Mouse (Mus musculus): Measurements from ENCODE around the gene Upb1. TPM values are rescaled to one million over a fixed set of nuclear protein-coding genes. Genes with fewer than 3 reads are reported as not detected.
A peak's percentile ranks its signal among the peaks of the same experiment; 100 is the strongest.
"Not testable (repeated sequence)": the region's sequence is repeated elsewhere in the genome, so short reads cannot be mapped to it uniquely, and the experiment has no call there.

The Upb1 gene
- polyA plus RNA-seq, 1 experiment from 2014 or later: 0.59 TPM

GRCm38 (mm10) chr10:75465781-75466550, 65.1 kb downstream of the Upb1 start:
- Histone ChIP-seq H3K9ac (no peak overlapping the region), H3K9me3 (no peaks in the 10 kb centered on the region), H3K27me3 (no peaks in the 10 kb centered on the region), H3K27ac (peak overlapping the region; percentile 78), H3K4me1 (peaks cover 9% of the 10 kb centered on the region), H3K4me2 (no peak overlapping the region), H3K4me3 (no peak overlapping the region), H3K36me3 (no peaks in the 10 kb centered on the region)
- 23% methylated on average over 6 of the region's 6 CpGs for WGBS
- peak; percentile 77; the same call in 1 of the 2 replicates for ATAC-seq (ENCODE audit: insufficient number of reproducible peaks, low FRiP score, low TSS enrichment, low read depth)

GRCm38 (mm10) chr10:75473411-75473810, 72.5 kb downstream of the Upb1 start:
- no peaks in the 10 kb centered on the region for H3K36me3 ChIP-seq
- no peaks in the 10 kb centered on the region for H3K27me3 ChIP-seq
- WGBS: 66% methylated on average over 8 of the region's 8 CpGs
- no peaks in the 10 kb centered on the region for H3K9me3 ChIP-seq
- H3K4me2 ChIP-seq: no peak overlapping the region
- H3K27ac ChIP-seq: no peak overlapping the region
- no peak overlapping the region for H3K9ac ChIP-seq
- H3K4me1 ChIP-seq: peaks cover 7% of the 10 kb centered on the region; the same call in 1 of the 2 replicates
- no peak overlapping the region for H3K4me3 ChIP-seq
- ATAC-seq (ENCODE audit: insufficient number of reproducible peaks, low FRiP score, low TSS enrichment, low read depth): no peak

GRCm38 (mm10) chr10:75474571-75474970, 73.7 kb downstream of the Upb1 start:
- no peak for ATAC-seq (ENCODE audit: insufficient number of reproducible peaks, low FRiP score, low TSS enrichment, low read depth)
- WGBS: 29% methylated on average over 5 of the region's 5 CpGs
- Histone ChIP-seq H3K9me3 (no peaks in the 10 kb centered on the region), H3K4me3 (no peak overlapping the region), H3K27ac (no peak overlapping the region), H3K4me1 (peaks cover 7% of the 10 kb centered on the region; the same call in 1 of the 2 replicates), H3K4me2 (no peak overlapping the region), H3K9ac (no peak overlapping the region), H3K36me3 (no peaks in the 10 kb centered on the region), H3K27me3 (no peaks in the 10 kb centered on the region)

GRCm38 (mm10) chr10:75475139-75475850, 74.4 kb downstream of the Upb1 start:
- not testable (repeated sequence) for H3K4me1 ChIP-seq; H3K27ac ChIP-seq; H3K9me3 ChIP-seq; H3K4me2 ChIP-seq; H3K9ac ChIP-seq; H3K4me3 ChIP-seq; H3K36me3 ChIP-seq; ATAC-seq (ENCODE audit: insufficient number of reproducible peaks, low FRiP score, low TSS enrichment, low read depth); H3K27me3 ChIP-seq
- WGBS: 45% methylated on average over 5 of the region's 6 CpGs

GRCm38 (mm10) chr10:75477034-75477433, 76.1 kb downstream of the Upb1 start:
- no peaks in the 10 kb centered on the region for H3K36me3 ChIP-seq
- H3K9ac ChIP-seq: no peak overlapping the region
- no peak overlapping the region for H3K4me2 ChIP-seq
- H3K4me3 ChIP-seq: no peak overlapping the region
- no peaks in the 10 kb centered on the region for H3K9me3 ChIP-seq
- ATAC-seq (ENCODE audit: insufficient number of reproducible peaks, low FRiP score, low TSS enrichment, low read depth): no peak
- H3K27ac ChIP-seq: no peak overlapping the region
- H3K27me3 ChIP-seq: no peaks in the 10 kb centered on the region
- WGBS: 65% methylated on average over 9 of the region's 9 CpGs
- peaks cover 7% of the 10 kb centered on the region; the same call in 1 of the 2 replicates for H3K4me1 ChIP-seq

GRCm38 (mm10) chr10:75479955-75480354, 79.0 kb downstream of the Upb1 start:
- Histone ChIP-seq H3K36me3 (no peaks in the 10 kb centered on the region), H3K4me2 (no peak overlapping the region), H3K27ac (no peak overlapping the region), H3K4me1 (peaks cover 3% of the 10 kb centered on the region; the same call in 1 of the 2 replicates), H3K9me3 (no peaks in the 10 kb centered on the region), H3K9ac (no peak overlapping the region), H3K4me3 (no peak overlapping the region), H3K27me3 (no peaks in the 10 kb centered on the region)
- 82% methylated on average over 2 of the region's 2 CpGs for WGBS
- ATAC-seq (ENCODE audit: insufficient number of reproducible peaks, low FRiP score, low TSS enrichment, low read depth): no peak

GRCm38 (mm10) chr10:75481703-75482102, 80.8 kb downstream of the Upb1 start:
- no peaks in the 10 kb centered on the region for H3K9me3 ChIP-seq
- no peak overlapping the region for H3K4me2 ChIP-seq
- H3K36me3 ChIP-seq: no peaks in the 10 kb centered on the region
- ATAC-seq (ENCODE audit: insufficient number of reproducible peaks, low FRiP score, low TSS enrichment, low read depth): no peak
- WGBS: 76% methylated on average over 4 of the region's 4 CpGs
- H3K9ac ChIP-seq: no peak overlapping the region
- no peaks in the 10 kb centered on the region for H3K27me3 ChIP-seq
- H3K4me1 ChIP-seq: 0 out of 2 replicates have a peak, but pooled peaks cover 3% of the 10 kb centered on the region
- no peak overlapping the region for H3K4me3 ChIP-seq
- no peak overlapping the region for H3K27ac ChIP-seq

- ATAC-seq (ENCODE audit: insufficient number of reproducible peaks, low FRiP score, low TSS enrichment, low read depth): no peak
- H3K36me3 ChIP-seq: no peaks in the 10 kb centered on the region
- H3K9me3 ChIP-seq: no peaks in the 10 kb centered on the region
- 80% methylated on average over 5 of the region's 5 CpGs for WGBS
- H3K4me2 ChIP-seq: no peak overlapping the region
- H3K4me3 ChIP-seq: no peak overlapping the region
- H3K9ac ChIP-seq: no peak overlapping the region
- H3K27me3 ChIP-seq: no peaks in the 10 kb centered on the region
- 0 out of 2 replicates have a peak, but pooled peaks cover under 1% of the 10 kb centered on the region for H3K4me1 ChIP-seq
- no peak overlapping the region for H3K27ac ChIP-seq
Observed at GRCm38 (mm10) chr10:75482271-75482670, 81.4 kb downstream of the Upb1 start.

GRCm38 (mm10) chr10:75482919-75483483, 82.1 kb downstream of the Upb1 start:
- Histone ChIP-seq H3K27me3 (no peaks in the 10 kb centered on the region), H3K4me1 (no peaks in the 10 kb centered on the region), H3K27ac (no peak overlapping the region), H3K36me3 (no peaks in the 10 kb centered on the region), H3K9me3 (no peaks in the 10 kb centered on the region), H3K4me2 (no peak overlapping the region), H3K9ac (no peak overlapping the region), H3K4me3 (no peak overlapping the region)
- WGBS: 61% methylated on average over 11 of the region's 11 CpGs
- no peak for ATAC-seq (ENCODE audit: insufficient number of reproducible peaks, low FRiP score, low TSS enrichment, low read depth)

- no peak overlapping the region for H3K9ac ChIP-seq
- no peaks in the 10 kb centered on the region for H3K27me3 ChIP-seq
- no peak overlapping the region for H3K4me3 ChIP-seq
- H3K9me3 ChIP-seq: no peaks in the 10 kb centered on the region
- ATAC-seq (ENCODE audit: insufficient number of reproducible peaks, low FRiP score, low TSS enrichment, low read depth): no peak
- no peak overlapping the region for H3K27ac ChIP-seq
- no peaks in the 10 kb centered on the region for H3K36me3 ChIP-seq
- H3K4me2 ChIP-seq: no peak overlapping the region
- H3K4me1 ChIP-seq: no peaks in the 10 kb centered on the region
- 88% methylated on average over 6 of the region's 6 CpGs for WGBS
Observed at GRCm38 (mm10) chr10:75484066-75484465, 83.2 kb downstream of the Upb1 start.

- no peak for ATAC-seq (ENCODE audit: insufficient number of reproducible peaks, low FRiP score, low TSS enrichment, low read depth)
- H3K4me1 ChIP-seq: no peaks in the 10 kb centered on the region
- no peaks in the 10 kb centered on the region for H3K9me3 ChIP-seq
- no peak overlapping the region for H3K9ac ChIP-seq
- H3K27ac ChIP-seq: no peak overlapping the region
- H3K27me3 ChIP-seq: no peaks in the 10 kb centered on the region
- no peak overlapping the region for H3K4me2 ChIP-seq
- no peaks in the 10 kb centered on the region for H3K36me3 ChIP-seq
- 61% methylated on average over 6 of the region's 6 CpGs for WGBS
- no peak overlapping the region for H3K4me3 ChIP-seq
Observed at GRCm38 (mm10) chr10:75484767-75485166, 83.9 kb downstream of the Upb1 start.
